Mouse (Mus musculus) layer of hippocampus, adult 9-10 months (tissue): ENCODE measurements at regions not wholly inside any gene's neighbourhood (a gene's known extent, or its start where the extent isn't known, plus 50 kb on each side); places are given as distances from the start of the nearest gene placed in this dataset.

Experiments
- DNase-seq: peaks from one replicate; pipeline ENCODE4 v3.0.0; 2022; ENCODE audit warnings: low spot score

DNA sequence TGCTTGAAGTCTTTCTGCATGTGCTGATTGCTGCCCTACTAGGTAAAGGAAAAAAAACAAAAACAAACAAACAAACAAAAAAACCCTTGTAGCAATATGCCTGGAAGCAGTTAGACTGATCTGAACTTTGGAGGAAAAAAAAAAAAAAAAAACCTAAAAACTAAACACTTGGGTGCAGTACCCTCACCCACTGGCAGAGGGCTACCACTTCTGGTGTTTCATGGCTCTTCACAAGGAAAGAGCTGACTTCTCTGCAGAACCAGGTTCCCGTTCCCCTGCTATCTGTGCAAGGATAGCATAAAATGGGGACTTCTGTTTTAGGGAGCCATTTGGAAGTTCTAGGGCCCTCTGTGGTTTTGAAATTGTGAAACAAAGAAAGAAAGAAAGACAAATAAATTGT, 52.2 kb upstream of the Otud4 start:
- no peak for DNase-seq

DNA sequence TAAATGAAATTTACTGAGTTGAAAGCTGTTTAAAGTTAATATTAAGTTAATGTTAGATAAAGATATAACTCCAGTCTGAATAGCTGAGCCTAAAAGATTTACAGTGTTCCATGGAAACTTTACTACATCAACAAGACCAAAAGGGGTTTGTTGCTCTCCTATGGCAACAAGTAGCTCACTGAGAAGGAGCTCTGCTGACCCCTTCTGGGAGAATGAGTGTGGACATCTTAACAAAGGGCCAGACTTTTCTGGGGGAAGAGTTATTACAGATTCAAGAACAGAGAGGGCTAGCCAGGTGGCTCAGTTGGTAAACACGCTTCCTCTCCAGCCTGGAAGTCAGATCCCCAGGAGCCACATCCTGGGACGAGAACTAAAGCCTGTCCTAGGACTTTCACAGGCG, 54.5 kb upstream of the Otud4 start:
- peak; percentile 47 for DNase-seq

DNA sequence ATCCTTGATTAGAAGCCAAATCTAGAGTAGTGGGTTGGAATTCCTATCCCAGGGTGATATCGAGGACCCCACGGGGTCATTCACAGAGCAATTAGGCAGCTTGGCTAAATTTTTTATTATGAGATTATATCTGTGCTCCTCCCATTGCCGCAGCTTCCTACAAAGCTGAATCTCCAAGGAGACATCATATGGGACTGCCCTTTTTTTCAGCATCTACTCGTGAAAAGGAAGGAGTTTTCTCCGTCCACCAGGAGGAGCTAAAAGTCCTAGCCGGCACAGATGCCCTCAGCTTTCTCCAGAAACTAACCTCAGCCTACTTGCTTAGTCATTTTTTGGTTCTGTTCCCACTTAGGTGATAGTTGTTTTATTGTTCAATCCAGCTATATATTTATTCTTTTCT, 56.1 kb upstream of the Otud4 start:
- DNase-seq, result no peak

DNA sequence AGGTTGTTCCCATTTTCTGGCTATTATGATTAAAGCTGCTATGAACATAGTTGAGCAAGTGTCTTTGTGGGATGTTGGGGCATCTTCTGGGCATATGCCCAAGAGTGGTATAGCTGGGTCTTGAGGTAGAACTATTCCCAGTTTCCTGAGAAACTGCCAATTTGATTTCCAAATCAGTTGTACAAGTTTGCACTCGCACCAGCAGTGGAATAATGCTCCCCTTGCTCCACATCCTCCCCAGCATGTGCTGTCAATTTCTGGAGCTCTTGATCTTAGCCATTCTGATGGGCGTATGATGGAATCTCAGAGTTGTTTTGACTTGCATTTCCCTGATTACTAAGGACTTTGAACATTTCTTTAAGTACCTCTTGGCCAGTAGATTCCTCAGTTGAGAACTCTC, 57.2 kb upstream of the Otud4 start:
- no peak for DNase-seq

DNA sequence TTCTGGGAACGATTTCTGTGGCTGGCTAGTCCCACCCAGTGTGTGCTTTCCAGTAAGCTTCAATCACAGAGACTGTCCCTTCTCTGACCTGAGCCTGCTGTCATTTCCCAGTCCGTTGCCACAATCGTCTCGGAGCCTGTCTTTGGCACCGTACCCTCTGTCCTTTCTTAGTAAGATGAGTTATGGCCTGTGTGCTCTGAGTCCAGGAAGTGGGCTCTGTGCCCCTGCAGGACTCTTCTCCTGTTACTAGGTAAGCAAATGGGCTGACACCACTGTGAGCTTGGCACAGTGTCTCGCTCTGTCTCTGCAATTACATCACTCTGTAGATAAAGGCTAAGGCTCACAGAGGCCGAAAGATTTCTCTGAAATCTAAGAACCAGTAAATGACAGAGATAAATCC, 63.3 kb upstream of the Otud4 start:
- DNase-seq, result no peak

DNA sequence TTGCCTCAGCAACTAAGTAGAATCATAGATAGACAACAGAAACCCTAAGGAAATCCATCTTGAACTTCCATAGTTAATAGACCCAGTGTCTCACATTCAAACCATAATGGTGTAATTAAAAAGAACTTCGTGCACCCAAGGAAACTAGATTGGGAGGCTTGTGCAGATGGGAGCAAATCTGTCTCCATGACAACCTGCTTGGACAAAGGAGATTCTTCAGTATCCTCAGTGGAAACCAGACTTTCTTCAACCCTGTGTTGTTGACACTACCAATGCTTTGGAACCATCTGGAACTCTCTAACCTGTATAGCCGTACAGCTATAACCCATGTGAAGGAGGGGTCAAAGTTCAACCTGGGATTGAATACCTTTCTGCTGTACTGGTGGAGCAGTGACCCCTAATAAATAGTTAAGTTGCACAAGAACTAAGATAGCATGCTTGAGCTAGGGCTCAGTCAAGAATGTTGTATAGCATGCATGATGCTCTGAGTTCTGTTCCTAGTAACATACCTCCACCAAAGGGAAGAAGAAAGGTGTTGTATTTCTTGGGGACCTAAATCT, 64.2 kb upstream of the Otud4 start:
- DNase-seq, result no peak

DNA sequence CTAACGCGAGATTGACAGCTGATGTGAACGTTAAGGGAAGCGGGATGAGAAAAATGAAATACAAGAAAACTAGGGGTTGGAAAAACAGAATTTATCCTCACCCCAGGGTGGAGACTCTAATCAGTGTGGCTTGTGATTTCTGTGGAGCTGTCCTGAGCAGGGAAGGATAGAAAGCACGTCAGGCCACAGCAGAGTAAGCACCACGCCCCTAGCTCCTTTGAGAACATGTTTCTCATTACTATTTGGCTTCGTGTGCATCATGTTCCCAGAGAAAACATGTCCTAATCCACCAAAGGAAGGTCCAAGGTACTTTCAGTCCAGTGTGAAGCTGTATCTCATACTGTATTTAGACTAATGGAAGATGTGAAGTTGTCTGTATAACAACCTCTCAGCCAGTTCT, 65.9 kb upstream of the Otud4 start:
- DNase-seq, result no peak

DNA sequence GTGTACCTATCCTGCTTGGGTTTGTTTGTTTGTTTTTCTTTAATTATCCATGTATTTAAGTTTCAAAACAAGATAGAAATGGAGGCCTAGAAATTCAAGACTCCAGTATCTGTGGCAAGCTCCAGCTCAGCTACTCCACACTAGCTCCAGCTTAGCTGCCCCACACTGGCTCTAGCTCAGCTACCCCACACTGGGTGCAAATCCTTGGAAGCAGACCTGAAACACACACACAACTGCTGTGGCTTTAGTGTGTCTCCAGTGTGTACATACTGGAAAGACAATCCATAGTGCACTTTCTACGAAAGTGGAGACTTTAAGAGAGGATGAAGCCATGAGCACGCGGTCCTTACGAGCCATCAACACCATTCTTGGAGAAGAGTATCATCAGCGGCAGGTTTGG, 66.9 kb upstream of the Otud4 start:
- DNase-seq, result no peak

DNA sequence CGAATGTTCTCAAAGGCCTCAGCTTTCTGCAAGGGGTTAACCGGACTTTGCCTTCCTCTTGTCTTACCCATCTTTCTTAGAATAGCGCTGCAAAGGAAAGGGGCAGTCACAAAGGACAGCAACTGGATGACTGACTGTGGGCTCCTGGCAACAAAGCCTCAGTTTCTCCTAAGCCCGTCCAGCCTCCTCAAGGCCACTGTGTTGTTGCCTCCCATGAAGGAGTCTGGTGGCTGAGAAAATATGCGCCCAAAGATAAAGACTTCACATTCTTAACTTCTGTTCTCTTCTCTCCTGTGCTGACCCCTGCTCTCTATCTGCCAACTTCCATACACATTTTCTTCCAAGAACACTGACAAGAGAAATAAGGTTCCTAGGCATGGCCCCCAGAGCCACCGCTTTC, 76.3 kb upstream of the Otud4 start:
- DNase-seq, result no peak

DNA sequence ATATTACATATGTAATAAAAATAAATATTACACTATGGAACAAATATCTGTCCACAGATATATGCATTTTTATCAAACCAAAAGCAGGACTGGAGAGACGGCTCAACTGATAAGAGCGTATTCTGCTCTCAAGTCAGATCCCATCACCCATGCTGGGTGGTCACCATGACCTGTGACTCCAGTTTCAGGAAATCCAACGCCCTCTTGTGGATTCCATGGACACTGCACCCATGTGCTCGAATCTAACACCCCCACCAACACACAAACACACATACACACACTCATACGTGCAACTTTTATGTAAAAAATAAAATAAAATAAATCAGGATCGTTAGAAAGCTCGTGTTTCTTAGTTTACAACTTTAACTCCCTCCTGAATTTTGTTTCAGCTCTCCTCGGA, 76.7 kb upstream of the Otud4 start:
- DNase-seq, result no peak

DNA sequence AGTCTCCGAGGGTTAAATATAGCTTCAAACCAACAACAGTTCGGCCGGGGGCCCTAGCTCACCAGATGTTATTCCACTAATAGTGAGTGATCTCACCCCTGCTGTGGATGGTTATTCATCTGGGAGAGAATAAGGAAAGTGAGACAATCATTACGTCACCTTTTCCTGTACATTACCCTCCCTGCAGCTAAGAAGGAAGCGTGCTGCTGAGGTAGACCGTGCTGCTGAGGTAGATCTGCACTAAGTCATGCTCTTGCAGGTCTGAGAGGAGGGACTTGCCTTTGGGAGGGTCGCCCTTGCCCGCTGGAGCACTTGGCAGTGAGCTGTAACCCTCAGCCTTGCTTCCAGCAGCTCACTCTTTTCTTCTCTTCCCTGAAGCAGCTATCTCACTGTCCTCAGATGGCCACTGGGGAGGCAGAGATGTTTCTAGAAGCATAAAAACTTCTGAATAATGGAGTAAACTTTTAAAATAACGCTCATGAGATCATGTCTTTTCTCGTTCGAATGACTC, 77.3 kb upstream of the Otud4 start:
- DNase-seq, result no peak

DNA sequence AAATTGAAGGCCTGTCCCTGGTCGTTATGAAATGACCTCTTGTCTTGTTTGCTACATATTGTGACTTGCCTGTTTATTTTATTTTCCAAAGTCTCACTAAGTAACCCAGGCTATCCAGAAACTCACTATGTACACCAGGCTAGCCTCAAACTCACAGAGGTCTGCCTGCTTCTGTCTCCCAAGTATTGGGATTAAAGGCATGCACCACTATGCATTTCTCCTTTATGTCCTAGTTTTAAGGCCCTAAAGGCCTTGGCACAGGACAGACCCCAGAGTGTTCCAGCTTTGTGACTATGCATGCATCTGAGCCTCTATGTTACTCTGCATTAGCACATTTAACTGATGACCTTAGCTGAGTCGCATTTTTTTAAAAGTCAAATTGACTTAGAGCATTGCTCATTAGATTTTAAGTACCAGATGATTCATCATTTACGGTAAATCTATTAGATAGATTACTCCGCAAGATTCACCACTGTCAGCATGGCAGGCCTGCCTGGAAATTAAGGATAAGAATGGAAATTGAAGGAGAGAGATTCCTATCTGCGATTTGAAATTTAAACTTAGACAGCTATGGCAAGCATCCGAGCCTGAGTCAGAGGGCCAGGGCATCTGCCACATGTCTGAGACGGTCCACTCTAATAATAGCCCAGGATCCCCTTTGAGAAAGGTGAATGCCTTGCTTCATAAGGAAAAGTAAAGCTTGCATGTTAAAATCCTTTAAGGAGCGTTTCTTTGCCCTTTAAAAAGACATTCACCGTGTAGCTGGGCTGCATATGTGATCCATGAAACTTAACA, 78.0 kb upstream of the Otud4 start:
- DNase-seq, result no peak

DNA sequence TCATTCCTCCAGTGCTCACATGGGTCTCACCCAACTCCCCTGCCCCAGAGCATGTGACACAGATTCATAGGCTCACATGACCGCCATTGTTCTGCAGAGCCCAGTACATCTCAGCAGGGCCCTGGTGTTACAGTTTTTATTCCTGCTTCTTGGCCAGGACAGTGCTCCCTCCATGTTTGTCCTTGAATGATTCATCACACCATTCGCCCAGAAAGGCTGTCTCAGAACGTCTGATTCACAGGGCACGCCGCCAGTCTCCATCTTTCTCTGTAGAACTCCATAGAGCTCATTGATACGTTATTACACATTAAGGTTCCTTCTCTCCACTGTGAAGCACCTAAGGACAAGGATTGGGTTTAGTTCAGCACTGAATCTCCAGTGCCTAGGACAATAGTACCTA, 79.9 kb upstream of the Otud4 start:
- no peak for DNase-seq

DNA sequence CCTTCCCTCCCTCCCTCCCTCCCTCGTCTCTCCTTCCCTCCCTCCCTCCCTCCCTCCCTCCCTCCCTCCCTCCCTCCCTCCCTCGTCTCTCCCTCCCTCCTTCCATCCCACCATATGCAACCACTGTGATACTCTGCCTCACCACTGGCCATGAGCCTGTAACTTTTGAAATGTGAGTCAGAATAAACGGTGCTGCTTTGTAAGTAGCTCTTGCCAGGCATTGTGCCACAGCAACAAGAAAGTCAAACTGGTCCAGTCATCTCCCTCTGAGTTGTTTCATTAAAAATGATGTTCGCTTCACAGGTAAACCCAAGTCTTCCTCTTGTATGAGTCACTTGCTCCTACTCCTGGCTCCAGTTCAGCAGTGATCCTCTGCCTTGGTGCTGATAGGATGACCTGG, 85.1 kb upstream of the Otud4 start:
- no peak for DNase-seq

DNA sequence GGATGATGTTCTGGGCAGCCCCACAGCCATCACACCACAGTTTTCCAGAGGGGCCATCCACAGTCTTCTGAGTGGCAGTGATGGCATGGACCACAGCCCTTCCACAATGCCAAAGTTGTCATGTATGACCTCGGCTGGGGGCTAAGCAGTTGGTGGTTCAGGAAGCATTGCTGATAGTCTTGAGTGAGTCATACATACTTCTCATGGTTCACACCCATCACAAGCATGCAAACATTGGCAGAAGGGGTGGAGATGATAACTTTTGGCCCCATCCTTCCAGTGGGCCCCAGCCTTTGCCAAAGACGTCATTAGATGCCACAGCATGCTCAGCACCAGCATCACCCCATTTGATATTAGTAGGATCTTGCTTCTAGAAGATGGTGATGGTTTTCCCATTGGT, 89.3 kb upstream of the Otud4 start:
- no peak for DNase-seq

DNA sequence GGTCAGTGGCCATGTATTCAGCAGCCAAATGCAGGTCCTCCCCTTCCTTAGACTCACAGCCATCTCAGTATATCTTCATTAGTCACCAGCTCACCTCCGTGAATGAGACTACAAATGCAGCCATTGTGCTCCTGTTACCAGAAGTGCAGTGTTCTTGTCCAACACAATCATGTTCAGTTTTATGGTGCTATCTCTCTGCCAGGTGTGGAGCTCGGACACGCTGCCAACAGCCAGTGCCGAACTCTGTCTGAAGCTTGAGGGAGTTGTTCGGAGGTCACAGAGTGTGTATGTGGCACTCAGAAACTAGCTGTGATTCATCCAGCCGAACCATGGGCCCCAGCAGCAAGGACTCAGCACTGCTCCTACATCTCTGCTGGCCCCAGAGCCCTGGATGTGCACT, 91.3 kb upstream of the Otud4 start:
- DNase-seq, result no peak

DNA sequence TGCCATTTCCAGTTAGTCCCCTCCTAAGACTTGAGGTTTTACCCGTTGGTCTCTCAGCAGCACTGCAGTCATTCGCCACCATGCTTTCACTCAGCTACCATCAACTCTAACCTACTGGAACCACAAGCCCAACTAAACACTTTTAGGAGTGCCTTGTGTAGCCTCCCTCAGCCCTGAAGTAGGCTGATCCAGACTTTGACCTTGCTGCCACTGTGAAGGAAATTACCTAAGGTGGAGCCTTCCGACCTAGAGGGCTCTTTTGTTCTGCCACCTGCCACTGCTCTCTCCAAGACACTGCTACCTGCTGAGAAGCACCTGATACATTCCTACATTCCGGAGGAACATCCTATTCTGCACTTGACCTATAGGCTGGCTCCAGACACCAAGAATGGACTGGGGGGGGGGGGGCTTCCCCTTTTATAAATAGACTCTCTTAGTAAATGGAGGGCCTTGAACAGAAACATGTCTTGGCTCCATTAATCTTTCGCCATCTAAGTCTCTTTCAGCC, 93.5 kb upstream of the Otud4 start:
- DNase-seq, result no peak

DNA sequence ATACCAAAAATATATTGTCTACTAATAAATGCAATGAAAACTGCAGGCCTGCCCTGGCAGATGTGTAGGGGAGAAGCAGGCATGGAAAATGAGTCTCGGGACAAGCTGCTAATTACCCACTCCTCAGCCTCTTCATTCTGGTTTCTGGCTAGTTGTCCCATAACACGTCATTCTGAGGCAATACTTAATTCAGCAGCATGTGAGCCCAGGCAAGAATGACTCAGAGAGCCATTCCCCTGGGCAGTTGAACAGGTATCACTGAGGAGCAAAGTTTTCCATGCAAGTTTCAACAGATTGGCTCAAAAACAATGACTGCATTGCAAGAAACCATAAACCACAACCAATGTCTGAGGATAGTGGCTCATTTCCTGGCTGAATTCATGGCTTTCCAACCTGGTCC, 97.0 kb upstream of the Otud4 start:
- DNase-seq, result no peak

DNA sequence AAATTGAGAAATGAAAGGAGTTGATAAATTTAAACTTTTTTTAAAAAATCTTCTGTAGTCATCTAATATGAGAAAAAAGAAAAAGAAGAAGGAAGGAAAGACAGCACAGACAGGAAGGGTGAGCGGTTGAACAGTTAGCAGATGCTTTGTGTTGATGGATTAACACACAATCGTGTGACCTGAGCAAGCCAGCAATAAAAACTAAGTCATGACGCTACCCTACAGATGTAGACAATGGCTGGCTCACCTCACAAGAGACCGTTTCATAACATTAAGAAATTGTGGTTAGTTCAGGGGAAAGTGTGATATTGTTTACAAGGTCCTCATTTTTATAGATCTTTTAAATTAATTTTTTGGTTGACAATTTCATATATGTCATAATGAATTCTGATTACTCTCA, 99.4 kb upstream of the Otud4 start:
- no peak for DNase-seq

DNA sequence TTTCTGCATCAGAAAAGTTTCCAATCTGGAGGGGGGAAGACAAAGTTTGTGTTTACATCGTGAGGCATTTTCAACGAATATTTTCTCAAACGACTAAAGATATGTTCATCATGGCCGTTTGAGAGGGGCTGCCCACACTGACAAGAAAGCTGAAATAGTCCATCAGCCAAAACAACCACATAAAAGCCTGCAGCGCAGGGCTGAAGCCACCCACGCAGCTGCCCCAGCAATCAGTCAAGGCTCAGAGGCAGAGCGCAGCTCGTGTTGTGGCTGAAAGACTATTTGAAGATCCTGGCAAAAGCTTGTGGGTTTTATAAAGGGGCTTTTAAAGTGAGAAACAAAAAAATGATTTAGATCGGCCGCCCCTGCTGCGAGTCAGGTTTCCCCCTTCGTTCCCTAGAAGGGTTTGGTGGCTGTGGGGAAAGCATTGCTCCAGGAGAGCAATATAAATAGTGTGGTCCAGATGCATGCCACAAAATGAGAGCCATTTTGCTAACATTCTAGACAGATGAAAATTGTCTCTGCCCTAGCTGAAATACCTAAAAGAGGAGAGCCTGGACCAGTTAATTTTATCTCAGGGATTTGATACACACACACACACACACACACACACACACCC, 105.0 kb upstream of the Otud4 start:
- DNase-seq, result no peak

DNA sequence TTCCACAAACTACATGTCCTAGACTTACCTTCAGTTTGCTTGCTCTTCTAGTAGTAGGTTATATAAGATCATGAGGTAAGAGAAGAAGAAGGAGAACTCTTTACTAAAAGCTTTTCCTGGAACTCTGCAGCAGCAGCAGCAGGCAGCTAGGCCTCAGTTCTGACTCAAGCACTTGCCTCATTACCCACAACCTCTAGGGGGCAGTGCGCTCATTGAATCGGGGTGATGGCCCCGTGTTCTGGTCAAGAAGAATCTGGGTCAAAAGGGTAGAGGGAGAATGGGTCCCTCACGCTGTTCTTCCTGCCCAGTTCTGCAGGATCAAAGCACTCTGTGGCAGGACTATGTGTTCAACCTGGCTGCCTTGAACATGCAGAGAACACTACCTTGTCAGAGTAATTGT, 109.9 kb upstream of the Otud4 start:
- DNase-seq, result no peak

DNA sequence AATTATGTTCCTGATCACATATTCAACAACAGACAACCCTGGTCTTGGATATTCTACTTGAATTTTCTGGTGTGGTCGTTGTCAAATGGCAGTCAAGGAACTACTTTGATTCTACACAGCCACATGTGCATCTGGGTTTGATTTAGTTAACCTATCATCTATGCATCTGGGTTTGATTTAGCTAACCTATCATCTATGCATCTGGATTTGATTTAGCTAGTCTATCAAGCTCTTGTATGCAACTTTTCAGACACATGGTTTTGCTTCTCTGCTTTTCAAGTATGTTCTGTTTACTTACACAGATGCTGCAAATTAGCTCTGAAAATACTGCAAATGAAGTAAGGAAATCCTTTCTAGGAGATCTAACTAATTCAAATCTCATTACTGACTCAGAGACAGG, 117.4 kb upstream of the Otud4 start:
- DNase-seq, result no peak

DNA sequence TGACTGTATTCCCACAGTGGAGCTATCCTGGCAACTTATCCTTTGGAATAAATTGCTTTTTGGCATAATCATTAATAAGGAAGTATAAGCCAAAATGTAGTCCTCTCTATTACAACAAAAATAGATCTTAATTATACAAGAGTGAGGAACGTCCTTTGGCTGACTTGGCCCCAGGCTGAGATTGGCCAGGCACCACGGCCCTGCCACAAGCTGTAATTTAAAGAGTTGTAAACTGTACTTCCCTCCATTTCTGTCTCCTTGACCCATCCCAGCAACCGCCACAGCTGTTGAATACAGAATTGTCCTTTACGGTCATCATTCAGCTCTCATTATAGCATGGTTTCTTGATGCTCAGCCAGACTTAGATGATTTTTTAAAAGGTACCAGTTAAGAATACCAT, 119.6 kb upstream of the Smad1 start:
- DNase-seq, result no peak
